Mouse (Mus musculus): ENCODE measurements around the gene Chmp6. TPM values are rescaled to one million over a fixed set of nuclear protein-coding genes. Genes with fewer than 3 reads are reported as not detected.

Gene Chmp6
- polyA plus RNA-seq, 1 experiment: 50.2 TPM

DNA sequence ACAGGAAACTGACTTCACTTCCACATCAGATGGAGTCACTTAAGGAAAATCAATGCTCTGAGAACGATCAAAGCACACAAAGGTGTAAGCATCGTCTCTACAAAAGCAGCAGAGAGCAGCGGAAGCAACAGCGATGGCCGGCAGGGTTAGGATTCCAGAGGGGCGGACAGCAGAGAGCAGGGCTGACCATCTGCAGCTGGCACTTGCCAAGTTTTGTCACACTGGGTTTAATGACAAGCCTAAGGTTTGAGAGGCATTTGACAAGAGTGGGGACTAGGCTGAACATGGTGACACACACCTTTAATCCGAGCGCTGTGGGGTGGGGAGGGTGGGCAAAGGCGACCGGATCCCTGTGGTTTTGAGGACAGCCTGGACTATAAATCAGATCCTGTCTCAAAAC is 18.6 kb downstream of the Chmp6 start:
- TF ChIP-seq POLR2A (IDR thresholded peaks at IDR 0.05; ENCODE audit: borderline replicate concordance, extremely low read depth, low read depth, low read length): no peak
- no peak for TF ChIP-seq CTCF (IDR thresholded peaks at IDR 0.05; ENCODE audit: insufficient read depth, low read length)
- peaks cover 6% of the 10 kb centered on the region for H3K4me1 ChIP-seq (ENCODE audit: control insufficient read depth, insufficient read depth, low read length)
- H3K4me3 ChIP-seq (replicated peaks; ENCODE audit: extremely low read depth, low read depth, low read length): no peak overlapping the region
- no peak for DNase-seq
- 63% methylated on average over 10 of the region's 10 CpGs for WGBS

DNA sequence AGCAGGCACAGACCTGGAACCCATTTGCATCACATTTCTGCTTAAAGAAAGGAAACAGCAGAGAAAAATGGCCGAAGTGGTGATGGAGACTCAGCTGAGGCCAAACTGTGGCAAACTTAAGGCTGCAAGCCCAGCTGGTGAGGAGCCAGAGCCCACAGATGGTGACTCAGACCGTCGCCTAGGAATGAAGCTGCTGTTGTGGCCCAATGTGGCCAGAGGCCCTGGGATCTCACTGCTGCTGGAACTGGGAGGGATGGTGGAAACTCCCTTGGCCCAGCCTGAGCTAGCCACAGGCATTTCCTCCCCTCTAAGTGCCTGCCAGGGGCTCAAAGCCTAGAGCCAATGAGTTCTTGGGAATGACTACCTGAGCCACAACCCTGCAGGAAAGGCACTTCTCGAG is 19.9 kb downstream of the Chmp6 start:
- peaks cover 20% of the 10 kb centered on the region for H3K4me1 ChIP-seq (ENCODE audit: control insufficient read depth, insufficient read depth, low read length)
- 57% methylated on average over 4 of the region's 4 CpGs for WGBS
- H3K4me3 ChIP-seq (replicated peaks; ENCODE audit: extremely low read depth, low read depth, low read length): no peak overlapping the region
- TF ChIP-seq CTCF (IDR thresholded peaks at IDR 0.05; ENCODE audit: insufficient read depth, low read length) (no peak), POLR2A (IDR thresholded peaks at IDR 0.05; ENCODE audit: borderline replicate concordance, extremely low read depth, low read depth, low read length) (no peak)
- no peak for DNase-seq

DNA sequence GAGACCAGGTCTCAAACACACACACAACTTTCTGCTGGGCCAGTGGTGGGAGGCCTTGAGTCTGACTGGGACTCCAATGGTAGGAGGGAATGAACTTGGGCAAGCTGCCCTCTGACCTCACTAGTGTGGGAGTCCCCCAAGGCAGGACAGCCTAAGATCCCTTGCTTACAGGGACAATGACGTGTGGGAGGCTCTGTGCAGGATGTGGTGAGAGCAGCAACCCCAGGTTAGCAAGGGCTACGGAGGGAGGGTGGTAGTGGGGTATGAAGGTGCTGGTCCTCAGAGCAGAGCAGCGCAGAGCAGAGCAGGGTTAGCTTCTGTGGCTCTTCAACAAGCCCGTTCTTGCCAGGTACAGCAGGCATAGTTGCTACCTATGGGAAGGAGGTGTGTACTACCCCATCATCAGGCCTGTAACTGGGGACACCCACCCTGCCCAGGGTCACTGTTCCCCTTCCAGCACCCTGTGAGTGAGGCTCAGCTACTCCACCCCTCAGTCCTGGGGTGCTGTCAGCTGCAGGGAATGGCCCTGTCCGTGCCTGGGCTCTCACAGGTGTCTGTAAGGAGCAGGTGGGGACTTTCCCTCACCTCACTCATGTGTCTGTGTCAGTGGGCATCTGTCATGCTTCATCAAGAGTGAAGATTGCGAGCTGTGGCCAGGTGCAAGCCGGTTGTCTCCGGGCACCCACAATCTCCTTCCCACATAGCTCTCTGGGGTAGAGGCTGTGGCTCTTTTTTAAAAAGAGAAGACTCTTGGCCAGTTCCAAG is 20.8 kb downstream of the Chmp6 start:
- 88% methylated on average over 8 of the region's 8 CpGs for WGBS
- Histone ChIP-seq H3K4me3 (replicated peaks; ENCODE audit: extremely low read depth, low read depth, low read length) (no peak overlapping the region), H3K4me1 (ENCODE audit: control insufficient read depth, insufficient read depth, low read length) (peaks cover 24% of the 10 kb centered on the region)
- no peak for TF ChIP-seq POLR2A (IDR thresholded peaks at IDR 0.05; ENCODE audit: borderline replicate concordance, extremely low read depth, low read depth, low read length)
- no peak for TF ChIP-seq CTCF (IDR thresholded peaks at IDR 0.05; ENCODE audit: insufficient read depth, low read length)
- no peak for DNase-seq

DNA sequence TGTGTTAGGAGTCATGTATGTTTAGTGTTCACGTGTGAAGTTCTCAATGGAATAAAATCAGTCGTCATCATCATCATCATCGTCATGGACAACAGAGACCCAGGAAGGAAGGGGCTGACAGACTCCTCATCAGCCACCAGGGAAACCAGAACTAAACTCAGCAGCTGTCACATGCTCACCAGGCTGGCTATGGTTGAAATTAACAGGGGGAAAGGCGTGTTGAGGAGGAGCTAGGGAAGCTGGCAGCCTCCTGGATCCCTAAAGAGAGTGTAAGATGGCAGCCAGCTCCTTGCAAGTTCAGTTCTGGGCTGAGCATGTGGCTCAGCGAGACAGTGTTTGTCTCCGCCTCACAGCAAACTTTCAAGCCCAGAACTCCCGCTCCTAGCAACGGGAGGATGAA is 21.5 kb downstream of the Chmp6 start:
- Histone ChIP-seq H3K4me3 (replicated peaks; ENCODE audit: extremely low read depth, low read depth, low read length) (no peak overlapping the region), H3K4me1 (ENCODE audit: control insufficient read depth, insufficient read depth, low read length) (peaks cover 24% of the 10 kb centered on the region)
- 73% methylated on average over 8 of the region's 8 CpGs for WGBS
- TF ChIP-seq POLR2A (IDR thresholded peaks at IDR 0.05; ENCODE audit: borderline replicate concordance, extremely low read depth, low read depth, low read length): no peak
- no peak for TF ChIP-seq CTCF (IDR thresholded peaks at IDR 0.05; ENCODE audit: insufficient read depth, low read length)
- no peak for DNase-seq

DNA sequence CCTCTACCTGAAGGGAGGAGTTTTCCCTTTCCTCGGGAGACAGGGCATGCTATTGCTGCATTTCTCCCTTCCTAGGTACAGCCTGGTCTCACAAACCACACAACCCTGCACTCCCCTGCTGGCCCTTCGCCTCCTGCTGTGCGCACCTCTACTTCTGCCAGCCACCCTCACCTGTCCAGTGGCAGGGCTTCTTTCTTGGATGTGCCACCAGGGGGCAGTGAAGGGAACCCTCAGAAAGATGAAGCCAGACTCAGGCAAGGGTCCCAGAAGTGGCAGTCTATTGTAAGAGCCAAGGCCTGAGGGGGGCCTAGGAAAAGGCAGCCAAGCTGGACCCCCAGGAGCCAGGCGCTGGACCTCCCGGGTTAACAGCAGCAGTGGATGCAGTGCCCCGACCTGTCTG is 22.2 kb downstream of the Chmp6 start:
- 50% methylated on average over 6 of the region's 6 CpGs for WGBS

DNA sequence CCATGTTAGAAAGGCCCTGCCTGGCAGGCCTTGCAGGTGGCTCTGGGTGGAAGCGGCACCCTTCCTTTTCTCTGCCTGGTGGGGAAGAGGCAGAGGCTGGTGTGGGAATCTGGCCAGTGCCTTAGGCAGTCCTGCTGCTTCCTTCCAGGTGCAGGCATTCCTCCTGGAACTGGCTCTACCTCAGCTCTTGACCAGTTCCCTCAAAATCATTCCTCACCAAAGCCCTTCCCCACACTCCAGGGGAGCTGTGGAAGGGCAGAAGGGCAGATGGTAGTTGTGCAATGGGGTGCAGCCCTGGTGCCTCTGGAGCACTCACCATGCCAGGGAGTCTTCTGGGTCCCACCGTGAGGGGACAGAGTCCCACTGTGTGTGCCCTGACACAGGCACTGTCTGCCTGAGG is 23.2 kb downstream of the Chmp6 start:
- H3K4me3 ChIP-seq (replicated peaks; ENCODE audit: extremely low read depth, low read depth, low read length): no peak overlapping the region
- TF ChIP-seq CTCF (IDR thresholded peaks at IDR 0.05; ENCODE audit: insufficient read depth, low read length) (no peak), POLR2A (IDR thresholded peaks at IDR 0.05; ENCODE audit: borderline replicate concordance, extremely low read depth, low read depth, low read length) (no peak)
- no peak for DNase-seq
- H3K4me1 ChIP-seq (ENCODE audit: control insufficient read depth, insufficient read depth, low read length): peaks cover 24% of the 10 kb centered on the region
- WGBS: 42% methylated on average over 2 of the region's 2 CpGs

More for the DNA sequence above, 22.2 kb downstream of the Chmp6 start:
- peak; percentile 77 for DNase-seq
- H3K4me1 ChIP-seq (ENCODE audit: control insufficient read depth, insufficient read depth, low read length): peaks cover 24% of the 10 kb centered on the region
- H3K4me3 ChIP-seq (replicated peaks; ENCODE audit: extremely low read depth, low read depth, low read length): no peak overlapping the region
- TF ChIP-seq CTCF (IDR thresholded peaks at IDR 0.05; ENCODE audit: insufficient read depth, low read length): peak; percentile 65
- no peak for TF ChIP-seq POLR2A (IDR thresholded peaks at IDR 0.05; ENCODE audit: borderline replicate concordance, extremely low read depth, low read depth, low read length)

DNA sequence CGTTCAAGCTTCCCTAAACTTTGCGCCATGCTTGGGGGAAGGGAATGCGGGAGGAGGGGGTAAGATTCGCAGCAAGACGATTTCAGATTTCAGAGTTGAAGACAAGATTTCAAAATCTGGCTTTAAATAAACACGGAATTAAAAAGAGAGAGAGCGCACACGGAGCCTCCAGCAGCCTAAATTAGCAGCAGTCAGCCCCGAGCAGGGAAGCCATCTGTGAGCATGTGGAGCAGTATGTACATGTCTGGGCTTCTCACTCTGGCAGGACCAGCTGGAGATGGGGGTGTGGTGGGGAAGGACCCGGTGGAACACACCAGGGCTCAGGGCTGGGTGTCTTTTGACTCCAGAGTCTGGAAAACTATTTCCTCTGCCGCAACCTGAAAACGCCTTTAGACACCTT is 24.0 kb downstream of the Chmp6 start:
- WGBS: 38% methylated on average over 12 of the region's 12 CpGs
- TF ChIP-seq POLR2A (IDR thresholded peaks at IDR 0.05; ENCODE audit: borderline replicate concordance, extremely low read depth, low read depth, low read length) (no peak), CTCF (IDR thresholded peaks at IDR 0.05; ENCODE audit: insufficient read depth, low read length) (no peak)
- no peak for DNase-seq

DNA sequence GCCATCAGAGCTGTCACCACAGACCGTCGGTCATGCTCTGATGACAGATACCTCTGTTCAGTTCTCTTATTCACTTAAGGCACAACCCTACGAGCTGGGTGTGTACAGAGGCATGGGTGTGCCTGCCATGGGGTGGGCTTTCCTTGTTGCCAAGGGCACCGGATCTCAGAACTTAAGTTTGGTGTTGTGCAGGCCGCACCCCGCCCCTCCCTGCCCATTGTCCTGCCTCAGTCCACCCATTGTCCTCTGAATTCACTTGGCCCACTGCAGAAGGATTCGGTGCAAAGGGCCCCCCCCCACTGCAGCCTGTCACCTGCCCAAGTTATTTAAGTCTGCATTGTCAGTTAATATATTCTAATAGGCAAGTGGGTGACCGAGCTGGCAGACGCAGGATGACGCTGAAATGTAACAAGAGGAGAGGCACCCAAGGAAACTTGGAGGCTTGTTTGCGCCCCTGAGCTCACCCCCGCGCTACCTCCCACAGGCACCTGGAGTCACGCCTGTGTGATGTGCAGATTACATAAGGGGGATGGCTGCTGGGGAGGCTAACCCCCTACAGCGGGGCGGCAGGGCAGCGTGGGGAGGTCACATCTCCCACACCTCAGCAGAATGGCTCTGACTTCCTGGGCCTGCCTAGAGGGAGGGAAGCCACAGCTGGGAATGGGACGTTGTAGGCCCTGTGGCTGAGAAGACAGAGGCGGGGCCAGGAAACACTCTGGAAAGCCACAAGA is 24.7 kb downstream of the Chmp6 start:
- TF ChIP-seq CTCF (IDR thresholded peaks at IDR 0.05; ENCODE audit: insufficient read depth, low read length) (no peak), POLR2A (IDR thresholded peaks at IDR 0.05; ENCODE audit: borderline replicate concordance, extremely low read depth, low read depth, low read length) (no peak)

More for the DNA sequence above, 24.0 kb downstream of the Chmp6 start:
- peaks cover 29% of the 10 kb centered on the region for H3K4me1 ChIP-seq (ENCODE audit: control insufficient read depth, insufficient read depth, low read length)
- H3K4me3 ChIP-seq (replicated peaks; ENCODE audit: extremely low read depth, low read depth, low read length): no peak overlapping the region

DNA sequence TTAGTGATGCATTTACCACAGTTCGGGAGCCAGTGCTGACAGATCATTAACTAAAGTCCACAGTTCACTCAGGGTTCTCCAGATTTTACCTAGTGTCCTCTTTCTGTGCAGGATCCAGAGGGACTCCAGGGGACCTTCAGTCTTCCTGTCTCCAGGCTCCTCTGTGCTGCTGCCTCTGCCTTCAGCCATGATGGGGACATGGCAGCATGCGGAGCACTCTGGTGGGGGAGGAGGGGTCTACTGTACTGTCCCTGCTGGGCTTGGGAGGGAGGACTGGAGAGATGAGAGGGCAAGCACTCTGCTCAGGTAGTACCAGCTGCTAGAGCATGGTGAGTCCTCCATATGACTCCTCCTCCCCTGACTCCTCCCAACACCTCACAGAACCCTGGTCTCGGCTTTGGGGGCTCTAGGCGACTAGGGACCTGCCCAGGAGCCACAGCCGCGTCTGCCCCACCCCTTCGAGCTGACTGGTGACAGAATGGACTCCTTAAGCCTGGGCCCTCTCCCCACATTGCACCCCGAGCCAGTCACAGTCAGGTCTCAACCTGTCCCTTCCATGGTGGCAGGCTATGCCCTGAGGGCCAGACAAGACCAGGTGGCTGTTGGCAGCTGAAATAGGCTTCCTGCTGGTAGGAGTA is 26.0 kb downstream of the Chmp6 start:
- DNase-seq: no peak
- TF ChIP-seq CTCF (IDR thresholded peaks at IDR 0.05; ENCODE audit: insufficient read depth, low read length) (no peak), POLR2A (IDR thresholded peaks at IDR 0.05; ENCODE audit: borderline replicate concordance, extremely low read depth, low read depth, low read length) (no peak)
- WGBS: 81% methylated on average over 8 of the region's 8 CpGs
- Histone ChIP-seq H3K4me1 (ENCODE audit: control insufficient read depth, insufficient read depth, low read length) (peaks cover 29% of the 10 kb centered on the region), H3K4me3 (replicated peaks; ENCODE audit: extremely low read depth, low read depth, low read length) (no peak overlapping the region)

More for the DNA sequence above, 24.7 kb downstream of the Chmp6 start:
- no peak overlapping the region for H3K4me3 ChIP-seq (replicated peaks; ENCODE audit: extremely low read depth, low read depth, low read length)
- DNase-seq: no peak
- 43% methylated on average over 19 of the region's 19 CpGs for WGBS
- H3K4me1 ChIP-seq (ENCODE audit: control insufficient read depth, insufficient read depth, low read length): peaks cover 29% of the 10 kb centered on the region
